Mouse (Mus musculus): ENCODE data around the gene Sort1.

DNA sequence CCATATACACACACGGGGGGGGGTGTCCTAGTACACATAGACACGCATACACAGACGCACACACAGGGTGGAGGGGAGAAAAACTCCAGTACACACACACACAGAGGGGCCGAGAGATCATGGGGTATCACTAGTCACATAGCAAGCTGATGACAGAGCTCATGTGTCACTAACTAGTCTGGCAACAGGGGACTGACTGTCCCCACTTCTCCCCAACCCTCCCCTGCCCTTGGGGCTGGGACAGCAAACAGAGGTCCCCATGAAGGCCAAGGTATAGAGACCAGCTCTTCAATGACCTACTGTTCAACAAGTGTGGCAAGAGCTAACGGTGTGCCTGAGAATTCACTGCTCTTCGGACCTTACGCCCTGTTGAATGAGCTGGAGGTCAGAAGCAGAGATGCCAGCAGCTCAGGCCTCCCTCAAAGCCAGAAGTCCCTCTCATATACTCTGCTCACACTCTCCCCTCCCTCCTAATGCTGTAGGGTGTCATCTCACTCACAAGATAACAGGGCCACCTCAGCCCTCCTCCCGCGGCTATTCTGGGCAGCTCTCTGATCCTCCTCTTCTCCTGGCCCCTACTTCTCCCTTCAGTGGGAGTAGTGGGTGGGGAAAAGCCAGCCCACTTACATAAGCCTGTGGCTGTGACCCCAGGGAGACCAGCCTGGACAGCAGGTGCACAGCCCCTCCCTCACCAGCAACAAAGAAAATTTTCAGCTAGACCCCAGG lies 80.6 kb downstream of the Sort1 start, which contains the start of gene Mybphl:
- TF ChIP-seq CTCF (IDR thresholded peaks at IDR 0.05; ENCODE audit: low read depth) (no peak), EP300 (IDR thresholded peaks at IDR 0.05; ENCODE audit: low read depth) (no peak)

Data from heart, postnatal 0 days (tissue).